Mouse (Mus musculus) lung, adult 2 months (tissue): ENCODE data around the gene Fkbp7.

Experiments used
- CTCF ChIP-seq: fragments of 200-500 bp; IDR thresholded peaks from 2 replicates; pipeline ENCODE4 v1.5.1; 2011; ENCODE audit warnings: mild to moderate bottlenecking, low read length, control low read depth; ENCODE audit not compliant: insufficient read depth
- POLR2A ChIP-seq: fragments of 200-500 bp; IDR thresholded peaks from 2 replicates; pipeline ENCODE4 v1.6.1; 2011; ENCODE audit warnings: low read depth, mild to moderate bottlenecking, control low read depth, low read length, borderline replicate concordance; ENCODE audit errors: extremely low read depth

- TF ChIP-seq CTCF (no peak), POLR2A (no peak)
Measured at GRCm38 (mm10) chr2:76702751-76703150, 29.8 kb upstream of the Fkbp7 start.
